Mouse (Mus musculus): ENCODE measurements around the gene Popdc2.

DNA sequence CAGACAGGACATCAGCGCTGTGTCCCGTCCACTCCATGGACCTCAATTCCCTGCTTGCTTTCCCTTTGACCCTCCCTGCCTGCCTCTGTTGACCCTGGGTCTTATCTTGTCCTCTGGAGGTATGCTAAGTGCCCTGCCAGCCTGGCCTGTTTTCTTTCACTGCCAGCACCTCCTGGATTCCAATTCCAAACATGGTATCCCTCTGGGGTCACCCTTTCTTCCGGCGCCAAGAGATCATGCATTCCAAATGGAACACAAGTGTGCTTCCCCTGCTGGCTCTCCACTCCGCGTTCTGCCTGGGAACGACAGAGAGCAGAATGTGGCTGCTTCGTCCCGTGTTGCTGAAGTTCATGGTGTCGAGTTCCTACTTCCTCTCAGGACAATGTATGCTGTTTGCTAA is at the start of gene Popdc2:
- TF ChIP-seq CTCF (IDR thresholded peaks at IDR 0.05; ENCODE audit: low read depth, low read length) (no peak), POLR2A (IDR thresholded peaks at IDR 0.05; ENCODE audit: extremely low read depth, insufficient read depth, low read length) (no peak)
